Mouse (Mus musculus): Measurements from ENCODE around the gene Slc2a9.

DNA sequence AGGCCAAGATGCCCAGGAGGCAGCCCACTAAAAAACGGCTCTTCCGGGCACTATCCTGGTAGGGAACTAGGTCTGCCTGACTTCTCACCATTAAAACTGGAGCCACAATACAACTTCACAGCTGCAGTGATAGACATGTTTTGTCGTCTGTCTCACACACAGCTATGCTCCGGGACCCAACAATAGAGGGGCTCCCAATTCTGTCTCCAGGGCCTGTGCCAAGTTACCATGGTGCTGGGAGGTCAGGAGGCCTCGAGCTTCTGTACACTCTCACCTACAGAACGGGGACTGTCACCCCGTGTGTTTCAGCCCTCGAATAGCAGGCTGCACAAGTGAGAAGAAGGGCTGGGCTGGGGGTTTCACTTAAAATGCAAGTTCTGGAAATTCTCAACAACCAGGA is 35.6 kb upstream of the Slc2a9 start:
- TF ChIP-seq CTCF (IDR thresholded peaks at IDR 0.05) (no peak), EP300 (IDR thresholded peaks at IDR 0.05; ENCODE audit: insufficient read depth, low read depth, low read length) (no peak), POLR2A (IDR thresholded peaks at IDR 0.05; ENCODE audit: insufficient read depth, low read depth, low read length) (no peak)

Data from heart, adult 2 months (tissue).